Mouse (Mus musculus) ovary, postnatal 10 days (tissue): ENCODE measurements around the gene Zmiz2.
"Not testable (repeated sequence)": the region's sequence is repeated elsewhere in the genome, so short reads cannot be mapped to it uniquely, and the experiment has no call there.

Experiments
- DNase-seq: peaks from one replicate; pipeline ENCODE4 v3.0.0; 2022; ENCODE audit warnings: low spot score

Gene Zmiz2

GRCm38 (mm10) chr11:6420283-6420703 lies 31.4 kb downstream of the Zmiz2 start:
- no peak for DNase-seq

GRCm38 (mm10) chr11:6420722-6421350 lies 32.0 kb downstream of the Zmiz2 start:
- no peak for DNase-seq

- no peak for DNase-seq
Measured at GRCm38 (mm10) chr11:6430186-6430585, 41.3 kb downstream of the Zmiz2 start.

- DNase-seq = no peak
Measured at GRCm38 (mm10) chr11:6436442-6436841, 47.6 kb downstream of the Zmiz2 start.

- no peak for DNase-seq
Measured at GRCm38 (mm10) chr11:6437667-6438066, 48.8 kb downstream of the Zmiz2 start.

GRCm38 (mm10) chr11:6440171-6440570 lies 51.3 kb downstream of the Zmiz2 start:
- no peak for DNase-seq

GRCm38 (mm10) chr11:6442566-6442965 lies 53.7 kb downstream of the Zmiz2 start:
- no peak for DNase-seq

GRCm38 (mm10) chr11:6443102-6443501 lies 54.2 kb downstream of the Zmiz2 start:
- DNase-seq = no peak

- no peak for DNase-seq
Measured at GRCm38 (mm10) chr11:6443727-6444076, 54.8 kb downstream of the Zmiz2 start.

- peak; percentile 98 for DNase-seq
Measured at GRCm38 (mm10) chr11:6444077-6444853, 55.4 kb downstream of the Zmiz2 start, which contains the start of gene H2afv. Gene H2afv (minus strand): TSS chr11:6444443.

GRCm38 (mm10) chr11:6445441-6445840 lies 56.6 kb downstream of the Zmiz2 start:
- no peak for DNase-seq

- DNase-seq = no peak
Measured at GRCm38 (mm10) chr11:6445951-6446350, 57.1 kb downstream of the Zmiz2 start.

- DNase-seq = no peak
Measured at GRCm38 (mm10) chr11:6447493-6447892, 58.6 kb downstream of the Zmiz2 start.

GRCm38 (mm10) chr11:6448155-6448554 lies 59.3 kb downstream of the Zmiz2 start:
- not testable (repeated sequence) for DNase-seq
